Mouse (Mus musculus) MEL (cell line): ENCODE data around the gene Plrg1. TPM values are rescaled to one million over a fixed set of nuclear protein-coding genes. Genes with fewer than 3 reads are reported as not detected.

Experiments used
- DNase-seq: peaks from one replicate; pipeline ENCODE4 v3.0.0; 2011; ENCODE audit warnings: low read depth, low spot score
- H3K27ac ChIP-seq: 2 replicates; pipeline ENCODE4 v1.5.1; 2012; ENCODE audit warnings: low read depth, mild to moderate bottlenecking, control low read depth, low read length, moderate library complexity; ENCODE audit not compliant: control insufficient read depth
- H3K27me3 ChIP-seq, 2 experiments: fragments of 150-350 bp in 1 of 2; sonication (generic) in 1 of 2; 2 replicates each; pipeline ENCODE4 v1.6.1; 2012; ENCODE audit warnings: low read length in 2 of 2, mild to moderate bottlenecking in 2 of 2, improper control_type of control experiment in 1 of 2, moderate library complexity in 1 of 2; ENCODE audit not compliant: insufficient read depth in 2 of 2, control insufficient read depth in 1 of 2
- H3K36me3 ChIP-seq, 2 experiments: 2 replicates each; pipeline ENCODE4 v1.6.1; 2012 to 2014; ENCODE audit warnings: low read length in 2 of 2, improper control_type of control experiment in 1 of 2, inconsistent platforms in 1 of 2, mild to moderate bottlenecking in 1 of 2; ENCODE audit not compliant: insufficient read depth in 2 of 2, control insufficient read depth in 1 of 2
- H3K4me1 ChIP-seq, 2 experiments: fragments of 150-350 bp in 1 of 2; sonication (generic) in 1 of 2; 2 replicates each; pipeline ENCODE4 v1.6.1; 2012; ENCODE audit warnings: low read length in 2 of 2, improper control_type of control experiment in 1 of 2, mild to moderate bottlenecking in 1 of 2; ENCODE audit not compliant: insufficient read depth in 2 of 2, control insufficient read depth in 1 of 2
- H3K4me3 ChIP-seq, 2 experiments: fragments of 150-350 bp in 1 of 2; sonication (generic) in 1 of 2; 2 replicates each; pipeline ENCODE4 v1.5.1; 2012; ENCODE audit warnings: low read depth in 2 of 2, low read length in 2 of 2, mild to moderate bottlenecking in 2 of 2, moderate library complexity in 2 of 2, control low read depth in 1 of 2, improper control_type of control experiment in 1 of 2; ENCODE audit not compliant: control insufficient read depth in 1 of 2, insufficient read depth in 1 of 2
- H3K79me2 ChIP-seq: 2 replicates; pipeline ENCODE4 v1.6.1; 2012; ENCODE audit warnings: mild to moderate bottlenecking, low read length, moderate library complexity; ENCODE audit not compliant: control insufficient read depth, poor library complexity, insufficient read depth
- H3K9ac ChIP-seq: 2 replicates; pipeline ENCODE4 v1.6.1; 2012; ENCODE audit warnings: low read depth, mild to moderate bottlenecking, control low read depth, low read length, moderate library complexity; ENCODE audit not compliant: control insufficient read depth, poor library complexity, severe bottlenecking
- H3K9me3 ChIP-seq: fragments of 150-350 bp; sonication (generic); replicated peaks from 2 replicates; pipeline ENCODE4 v1.6.1; 2012; ENCODE audit warnings: mild to moderate bottlenecking, low read length, improper control_type of control experiment, moderate library complexity; ENCODE audit not compliant: insufficient read depth
- GABPA ChIP-seq: IDR thresholded peaks from 2 replicates; pipeline ENCODE4 v1.6.1; 2012; ENCODE audit warnings: low read depth, mild to moderate bottlenecking, inconsistent platforms, low read length, improper control_type of control experiment, moderate library complexity
- HCFC1 ChIP-seq: IDR thresholded peaks from 2 replicates; pipeline ENCODE4 v1.6.1; 2012; ENCODE audit warnings: low read depth, mild to moderate bottlenecking, inconsistent platforms, low read length, improper control_type of control experiment, moderate library complexity
- KAT2A ChIP-seq: conservative IDR thresholded peaks from 2 replicates; pipeline ENCODE4 v1.6.1; 2012; ENCODE audit warnings: low read depth, low read length, improper control_type of control experiment, inconsistent platforms
- MAFK ChIP-seq: IDR thresholded peaks from 2 replicates; pipeline ENCODE4 v1.6.1; 2011; ENCODE audit warnings: low read depth, mild to moderate bottlenecking, low read length, improper control_type of control experiment, borderline replicate concordance
- MAZ ChIP-seq: IDR thresholded peaks from 2 replicates; pipeline ENCODE4 v1.6.1; 2012; ENCODE audit warnings: low read depth, mild to moderate bottlenecking, inconsistent platforms, low read length, improper control_type of control experiment
- MYB ChIP-seq: IDR thresholded peaks from 2 replicates; pipeline ENCODE4 v1.6.1; 2011; ENCODE audit warnings: mild to moderate bottlenecking, low read depth, low read length, improper control_type of control experiment
- POLR2A ChIP-seq, 2 experiments: IDR thresholded peaks; 2 replicates each; pipeline ENCODE4 v1.6.1; 2011 to 2012; ENCODE audit warnings: low read length in 2 of 2, mild to moderate bottlenecking in 2 of 2, control low read depth in 1 of 2, improper control_type of control experiment in 1 of 2, low read depth in 1 of 2, moderate library complexity in 1 of 2; ENCODE audit not compliant: control insufficient read depth in 1 of 2, insufficient read depth in 1 of 2, poor library complexity in 1 of 2
- POLR2AphosphoS2 ChIP-seq: IDR thresholded peaks from 2 replicates; pipeline ENCODE4 v1.6.1; 2011; ENCODE audit warnings: low read length, improper control_type of control experiment
- POLR2AphosphoS5 ChIP-seq: IDR thresholded peaks from 2 replicates; pipeline ENCODE4 v1.6.1; 2012; ENCODE audit warnings: low read depth, borderline replicate concordance, mild to moderate bottlenecking, inconsistent platforms, low read length, moderate library complexity, mixed read lengths
- TCF12 ChIP-seq: IDR thresholded peaks from 2 replicates; pipeline ENCODE4 v1.6.1; 2014; ENCODE audit warnings: low read depth, mild to moderate bottlenecking, inconsistent platforms, low read length, improper control_type of control experiment, moderate library complexity
- UBTF ChIP-seq: IDR thresholded peaks from 2 replicates; pipeline ENCODE4 v1.6.1; 2012; ENCODE audit warnings: low read depth, mild to moderate bottlenecking, inconsistent platforms, low read length, improper control_type of control experiment, moderate library complexity, borderline replicate concordance; ENCODE audit not compliant: insufficient read depth
- USF1 ChIP-seq: IDR thresholded peaks from 2 replicates; pipeline ENCODE4 v1.6.1; 2014; ENCODE audit warnings: low read depth, mild to moderate bottlenecking, inconsistent platforms, low read length, improper control_type of control experiment, moderate library complexity
- USF2 ChIP-seq, 2 experiments: IDR thresholded peaks; 2 replicates each; pipeline ENCODE4 v1.6.1; 2011 to 2012; ENCODE audit warnings: improper control_type of control experiment in 2 of 2, low read length in 2 of 2, borderline replicate concordance in 1 of 2, inconsistent platforms in 1 of 2, low read depth in 1 of 2, mild to moderate bottlenecking in 1 of 2; ENCODE audit not compliant: insufficient read depth in 1 of 2
- ZKSCAN1 ChIP-seq: IDR thresholded peaks from 2 replicates; pipeline ENCODE4 v1.6.1; 2012; ENCODE audit warnings: low read depth, mild to moderate bottlenecking, inconsistent platforms, low read length, improper control_type of control experiment, moderate library complexity
- ZMIZ1 ChIP-seq: IDR thresholded peaks from 2 replicates; pipeline ENCODE4 v1.6.1; 2012; ENCODE audit warnings: low read depth, mild to moderate bottlenecking, inconsistent platforms, low read length, improper control_type of control experiment, moderate library complexity
- polyA plus RNA-seq, 2 experiments: library from polyadenylated mRNA; stranded (reverse) in 1 of 2; unstranded in 1 of 2; fragments of >175 nt in 1 of 2; fragments of >200 nt in 1 of 2; gene quantifications; 2 replicates each; pipeline versions ENCODE4 v1.2.1 to v1.2.4; 2012; ENCODE audit warnings: low replicate concordance in 2 of 2, low read depth in 1 of 2; ENCODE audit not compliant: insufficient read length in 2 of 2, insufficient read depth in 1 of 2, missing spikeins in 1 of 2
- total RNA-seq: library from RNA; depleted of rRNA; stranded (reverse); fragments of 300-350 nt; gene quantifications from 2 replicates; pipeline ENCODE4 v1.2.3, GENCODE M21; 2012

Gene Plrg1
- total and polyA plus RNA-seq, 3 experiments: 85.6 to 88.8 TPM; not detected in 1

DNA sequence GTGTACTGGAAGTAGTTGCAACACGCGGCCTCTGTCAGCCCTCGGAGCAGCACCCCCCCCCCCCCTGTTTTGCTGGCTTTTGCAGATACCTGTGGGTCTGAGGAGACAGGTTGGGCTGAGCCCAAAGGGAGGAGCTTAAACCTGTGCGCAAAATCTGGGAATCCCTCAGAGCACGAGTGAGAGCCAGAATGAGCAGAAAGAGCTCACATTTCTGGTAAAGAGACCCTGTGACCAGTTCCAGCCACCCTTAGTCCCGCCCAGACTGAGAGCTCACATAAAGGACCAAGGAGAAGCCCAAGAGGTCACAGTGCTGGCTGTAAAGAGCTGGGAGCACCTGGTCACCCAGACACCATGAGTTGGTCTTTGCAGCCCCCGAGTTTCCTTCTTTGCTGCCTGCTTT, 47.8 kb upstream of the Plrg1 start, which contains the start of gene Fgg:
Fgg (plus strand) TSS at position 168 of the 400 bp plus-strand sequence.
- Histone ChIP-seq H3K27me3 (no peaks in the 10 kb centered on the region; a peak in 1 of 4 replicates), H3K9ac (no peak within 1 kb of the TSS), H3K4me1 (no peaks in the 10 kb centered on the region), H3K9me3 (no peaks in the 10 kb centered on the region), H3K79me2 (no peaks in the 10 kb centered on the region), H3K4me3 (no peak within 1 kb of the TSS), H3K27ac (no peak within 1 kb of the TSS), H3K36me3 (no peaks in the 10 kb centered on the region)
- no peak for DNase-seq
- TF ChIP-seq GABPA: no peak

DNA sequence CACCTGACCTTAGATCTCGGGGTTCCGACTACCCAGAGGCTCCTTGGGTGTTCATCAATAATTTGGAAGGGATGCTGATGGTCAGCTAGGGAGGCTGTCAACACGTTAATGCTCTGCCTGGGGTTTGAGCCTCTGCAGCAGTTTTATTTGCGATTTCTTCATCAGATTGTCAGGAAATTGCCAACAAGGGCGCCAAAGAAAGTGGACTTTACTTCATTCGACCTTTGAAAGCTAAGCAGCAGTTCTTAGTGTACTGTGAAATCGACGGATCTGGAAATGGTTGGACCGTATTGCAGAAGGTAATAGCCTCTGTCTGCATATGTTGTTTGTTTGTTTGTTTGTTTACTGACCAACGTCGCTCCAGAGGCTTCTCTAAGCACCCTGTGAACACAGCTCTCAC, 45.0 kb upstream of the Plrg1 start:
- H3K36me3 ChIP-seq: no peaks in the 10 kb centered on the region
- no peaks in the 10 kb centered on the region for H3K4me1 ChIP-seq
- H3K27me3 ChIP-seq: peaks cover 0 to 2% of the 10 kb centered on the region in 2 experiments; a peak in 1 of 4 replicates
- H3K79me2 ChIP-seq: no peaks in the 10 kb centered on the region
- H3K27ac ChIP-seq: no peak overlapping the region
- TF ChIP-seq MAZ (no peak), MAFK (no peak), ZMIZ1 (no peak), KAT2A (no peak)
- TF ChIP-seq, all 39 proteins: peak for 0
- Histone ChIP-seq H3K4me3 (no peak overlapping the region), H3K9me3 (no peaks in the 10 kb centered on the region), H3K9ac (no peak overlapping the region)
- DNase-seq: no peak

DNA sequence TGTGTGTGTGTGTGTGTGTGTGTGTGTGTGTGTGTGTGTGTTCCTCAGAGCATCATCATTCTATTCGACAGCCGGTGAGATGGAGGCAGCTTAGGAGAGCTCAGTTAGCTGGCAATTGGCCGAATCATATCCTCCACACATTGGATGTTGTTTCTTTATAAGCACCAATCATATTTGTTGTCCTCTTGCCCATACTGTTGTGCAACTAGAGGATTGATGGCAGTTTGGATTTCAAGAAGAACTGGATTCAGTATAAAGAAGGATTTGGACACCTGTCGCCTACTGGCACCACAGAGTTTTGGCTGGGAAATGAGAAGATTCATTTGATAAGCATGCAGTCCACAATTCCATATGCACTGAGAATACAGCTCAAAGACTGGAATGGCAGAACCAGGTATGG, 44.2 kb upstream of the Plrg1 start:
- peaks cover 0 to 2% of the 10 kb centered on the region in 2 experiments; a peak in 1 of 4 replicates for H3K27me3 ChIP-seq
- no peaks in the 10 kb centered on the region for H3K9me3 ChIP-seq
- H3K27ac ChIP-seq: no peak overlapping the region
- H3K4me3 ChIP-seq: no peak overlapping the region
- no peaks in the 10 kb centered on the region for H3K4me1 ChIP-seq
- H3K9ac ChIP-seq: no peak overlapping the region
- H3K36me3 ChIP-seq: no peaks in the 10 kb centered on the region
- H3K79me2 ChIP-seq: no peaks in the 10 kb centered on the region
- DNase-seq: no peak
- TF ChIP-seq USF1 (no peak), ZKSCAN1 (no peak), POLR2AphosphoS5 (no peak), MYB (no peak), POLR2AphosphoS2 (no peak), TCF12 (no peak), UBTF (no peak), HCFC1 (no peak), POLR2A (IDR thresholded peaks at IDR 0.05; ENCODE audit: control insufficient read depth in 1 of 2, insufficient read depth in 1 of 2, low read depth in 1 of 2, low read length in 2 of 2, poor library complexity in 1 of 2) (no peak), USF2 (IDR thresholded peaks at IDR 0.05; ENCODE audit: borderline replicate concordance in 1 of 2, insufficient read depth in 1 of 2, low read depth in 1 of 2, low read length in 2 of 2) (no peak)
- TF ChIP-seq, all 39 proteins: peak for 0
